Mouse (Mus musculus) CH12.LX (cell line): ENCODE results near the gene Fam240b. TPM values are rescaled to one million over a fixed set of nuclear protein-coding genes. Genes with fewer than 3 reads are reported as not detected.

Experiments used
- DNase-seq: peaks from one replicate; pipeline ENCODE4 v3.0.0-alpha.2; 2013; ENCODE audit errors: extremely low read depth
- H3K27ac ChIP-seq: 2 replicates; pipeline ENCODE4 v1.5.1; 2012; ENCODE audit warnings: low read depth, mild to moderate bottlenecking, control low read depth, moderate library complexity; ENCODE audit not compliant: insufficient read depth
- H3K27me3 ChIP-seq: replicated peaks from 2 replicates; pipeline ENCODE3; 2012; ENCODE audit warnings: inconsistent platforms
- H3K36me3 ChIP-seq, 2 experiments: replicated peaks in 1 of 2; 2 replicates each; pipeline versions ENCODE3 to v1.6.1; 2012; ENCODE audit warnings: inconsistent platforms in 1 of 2, low read length in 1 of 2, mild to moderate bottlenecking in 1 of 2, mixed read lengths in 1 of 2, moderate library complexity in 1 of 2; ENCODE audit not compliant: control insufficient read depth in 1 of 2, insufficient read depth in 1 of 2
- H3K4me1 ChIP-seq, 2 experiments: 2 replicates each; pipeline ENCODE4 v1.6.1; 2012; ENCODE audit warnings: inconsistent platforms in 1 of 2, moderate library complexity in 1 of 2; ENCODE audit not compliant: insufficient read depth in 2 of 2, control insufficient read depth in 1 of 2
- H3K4me2 ChIP-seq: 2 replicates; pipeline ENCODE4 v1.6.1; 2012; ENCODE audit warnings: low read depth, mild to moderate bottlenecking, control low read depth; ENCODE audit not compliant: poor library complexity, insufficient read depth, severe bottlenecking
- H3K4me3 ChIP-seq, 3 experiments: fragments of 150-350 bp in 1 of 3; sonication (generic) in 1 of 3; replicated peaks in 1 of 3; 2 replicates each; pipeline versions ENCODE3 to v1.5.1; 2011 to 2012; ENCODE audit warnings: low read depth in 2 of 3, low read length in 2 of 3, mild to moderate bottlenecking in 2 of 3, moderate library complexity in 2 of 3, control low read depth in 1 of 3, improper control_type of control experiment in 1 of 3, inconsistent platforms in 1 of 3, mixed read lengths in 1 of 3; ENCODE audit not compliant: poor library complexity in 1 of 3
- H3K79me2 ChIP-seq: replicated peaks from 2 replicates; pipeline ENCODE4 v1.6.1; 2012; ENCODE audit warnings: mild to moderate bottlenecking, moderate library complexity; ENCODE audit not compliant: control insufficient read depth, poor library complexity, insufficient read depth, severe bottlenecking; ENCODE audit errors: extremely low read depth
- H3K9ac ChIP-seq: 2 replicates; pipeline ENCODE4 v1.6.1; 2012; ENCODE audit warnings: low read depth, mild to moderate bottlenecking, control low read depth, moderate library complexity; ENCODE audit not compliant: insufficient read depth
- H3K9me3 ChIP-seq: replicated peaks from 2 replicates; pipeline ENCODE3; 2012; ENCODE audit warnings: low read length, inconsistent platforms, mixed read lengths
- BHLHE40 ChIP-seq: IDR thresholded peaks from 2 replicates; pipeline ENCODE4 v1.6.1; 2011; ENCODE audit warnings: mild to moderate bottlenecking, low read depth, low read length, improper control_type of control experiment
- CTCF ChIP-seq, 2 experiments: IDR thresholded peaks in 1 of 2; conservative IDR thresholded peaks in 1 of 2; 2 replicates each; pipeline ENCODE4 v1.5.1; 2011 to 2012; ENCODE audit warnings: low read depth in 2 of 2, low read length in 2 of 2, improper control_type of control experiment in 1 of 2, inconsistent platforms in 1 of 2, mild to moderate bottlenecking in 1 of 2, moderate library complexity in 1 of 2
- E2F4 ChIP-seq: IDR thresholded peaks from 2 replicates; pipeline ENCODE4 v1.6.1; 2011; ENCODE audit warnings: low read depth, low read length, improper control_type of control experiment; ENCODE audit not compliant: insufficient replicate concordance
- ELF1 ChIP-seq: IDR thresholded peaks from 2 replicates; pipeline ENCODE4 v1.6.1; 2014; ENCODE audit warnings: low read depth, mild to moderate bottlenecking, inconsistent platforms, low read length, improper control_type of control experiment
- ETS1 ChIP-seq: conservative IDR thresholded peaks from 2 replicates; pipeline ENCODE4 v1.6.1; 2012; ENCODE audit warnings: low read depth, mild to moderate bottlenecking, inconsistent platforms, low read length, improper control_type of control experiment, moderate library complexity
- HCFC1 ChIP-seq: IDR thresholded peaks from 2 replicates; pipeline ENCODE4 v1.6.1; 2012; ENCODE audit warnings: low read depth, mild to moderate bottlenecking, inconsistent platforms, low read length, improper control_type of control experiment
- JUND ChIP-seq: conservative IDR thresholded peaks from 2 replicates; pipeline ENCODE4 v1.6.1; 2011; ENCODE audit warnings: low read depth, low read length, improper control_type of control experiment
- KAT2A ChIP-seq: IDR thresholded peaks from 2 replicates; pipeline ENCODE4 v1.6.1; 2012; ENCODE audit warnings: low read length, improper control_type of control experiment, inconsistent platforms; ENCODE audit not compliant: insufficient replicate concordance
- MAFK ChIP-seq: IDR thresholded peaks from 2 replicates; pipeline ENCODE4 v1.6.1; 2011; ENCODE audit warnings: low read length, improper control_type of control experiment; ENCODE audit not compliant: insufficient replicate concordance
- MAX ChIP-seq: IDR thresholded peaks from 2 replicates; pipeline ENCODE4 v1.6.1; 2011; ENCODE audit warnings: low read length, improper control_type of control experiment
- MAZ ChIP-seq: IDR thresholded peaks from 2 replicates; pipeline ENCODE4 v1.6.1; 2012; ENCODE audit warnings: low read depth, mild to moderate bottlenecking, inconsistent platforms, low read length, improper control_type of control experiment, moderate library complexity
- MEF2A ChIP-seq: IDR thresholded peaks from 2 replicates; pipeline ENCODE4 v1.6.1; 2014; ENCODE audit warnings: low read depth, mild to moderate bottlenecking, inconsistent platforms, low read length, improper control_type of control experiment, borderline replicate concordance
- MXI1 ChIP-seq: IDR thresholded peaks from 2 replicates; pipeline ENCODE4 v1.6.1; 2011; ENCODE audit warnings: mild to moderate bottlenecking, low read depth, low read length, improper control_type of control experiment
- MYC ChIP-seq: IDR thresholded peaks from 2 replicates; pipeline ENCODE4 v1.6.1; 2011; ENCODE audit warnings: low read depth, mild to moderate bottlenecking, improper control_type of control experiment, low read length
- NELFE ChIP-seq: IDR thresholded peaks from 2 replicates; pipeline ENCODE4 v1.6.1; 2011; ENCODE audit warnings: low read depth, low read length, improper control_type of control experiment
- POLR2A ChIP-seq: IDR thresholded peaks from 2 replicates; pipeline ENCODE4 v1.6.1; 2011; ENCODE audit warnings: low read depth, mild to moderate bottlenecking, improper control_type of control experiment, low read length
- RAD21 ChIP-seq: IDR thresholded peaks from 2 replicates; pipeline ENCODE4 v1.6.1; 2011; ENCODE audit warnings: low read depth, mild to moderate bottlenecking, low read length, improper control_type of control experiment, moderate library complexity
- RCOR1 ChIP-seq: conservative IDR thresholded peaks from 2 replicates; pipeline ENCODE4 v1.6.1; 2012; ENCODE audit warnings: low read depth, mild to moderate bottlenecking, inconsistent platforms, low read length, improper control_type of control experiment
- SIN3A ChIP-seq: IDR thresholded peaks from 2 replicates; pipeline ENCODE4 v1.6.1; 2012; ENCODE audit warnings: low read length, improper control_type of control experiment, inconsistent platforms
- SMC3 ChIP-seq: IDR thresholded peaks from 2 replicates; pipeline ENCODE4 v1.6.1; 2011; ENCODE audit warnings: low read depth, low read length, improper control_type of control experiment
- TBP ChIP-seq: conservative IDR thresholded peaks from 2 replicates; pipeline ENCODE4 v1.6.1; 2011; ENCODE audit warnings: low read depth, low read length, improper control_type of control experiment
- UBTF ChIP-seq: IDR thresholded peaks from 2 replicates; pipeline ENCODE4 v1.6.1; 2012; ENCODE audit warnings: low read depth, mild to moderate bottlenecking, inconsistent platforms, low read length, improper control_type of control experiment, moderate library complexity
- USF1 ChIP-seq: IDR thresholded peaks from 2 replicates; pipeline ENCODE4 v1.6.1; 2014; ENCODE audit warnings: low read depth, mild to moderate bottlenecking, inconsistent platforms, low read length, improper control_type of control experiment
- USF2 ChIP-seq: conservative IDR thresholded peaks from 2 replicates; pipeline ENCODE4 v1.6.1; 2011; ENCODE audit warnings: low read depth, low read length, improper control_type of control experiment
- ZC3H11A ChIP-seq: IDR thresholded peaks from 2 replicates; pipeline ENCODE4 v1.6.1; 2012; ENCODE audit warnings: low read depth, mild to moderate bottlenecking, inconsistent platforms, low read length, improper control_type of control experiment
- ZNF384 ChIP-seq: IDR thresholded peaks from 2 replicates; pipeline ENCODE4 v1.6.1; 2012; ENCODE audit warnings: low read depth, low read length, improper control_type of control experiment, inconsistent platforms
- dilution Hi-C: fragments of 300-500 bp; cut with MboI; formaldehyde crosslinking; loops from 2 replicates; pipeline ENCODE4 v1.14.3; 2020; ENCODE audit warnings: low sequenced_read_pairs; ENCODE audit not compliant: extremely low pct_unique_long_range_greater_than_20kb, extremely low pct_ligation_motif_present
- in situ Hi-C: fragments of 300-500 bp; cut with MboI; formaldehyde crosslinking; loops from 3 replicates; pipeline ENCODE4 v1.14.3; 2019; ENCODE audit warnings: low sequenced_read_pairs, low pct_ligation_motif_present, low pct_unique_long_range_greater_than_20kb, mixed read lengths
- polyA plus RNA-seq: library from polyadenylated mRNA; unstranded; fragments of >175 nt; gene quantifications from 2 replicates; pipeline ENCODE4 v1.2.1, GENCODE M21; 2012; ENCODE audit warnings: low read depth; ENCODE audit not compliant: insufficient read length
- total RNA-seq, 2 experiments: library from RNA; depleted of rRNA; stranded (reverse); fragments of 300-350 nt in 1 of 2; fragments of >200 nt in 1 of 2; gene quantifications; 2 replicates each; pipeline ENCODE4 v1.2.3; 2012 to 2014

Gene Fam240b
- total and polyA plus RNA-seq, 3 experiments, result not detected

- dilution Hi-C loops (no loop called here), in situ Hi-C loops (no loop called here)
- peak; percentile 84 for DNase-seq
- peak within 1 kb of the TSS in 2 of 3 experiments; percentile 39 to 55 for H3K4me3 ChIP-seq
- H3K9me3 ChIP-seq, result no peaks in the 10 kb centered on the region
- no peaks in the 10 kb centered on the region for H3K79me2 ChIP-seq
- H3K4me1 ChIP-seq, result 0 out of 4 replicates have a peak, but pooled peaks cover 0 to 6% of the 10 kb centered on the region in 2 experiments
- H3K4me2 ChIP-seq, result no peak within 1 kb of the TSS
- no peak within 1 kb of the TSS for H3K9ac ChIP-seq
- TF ChIP-seq HCFC1 (no peak), RAD21 (no peak), CTCF (conservative IDR thresholded peaks at IDR 0.05 in 1 of 2, IDR thresholded peaks at IDR 0.05 in 1 of 2; ENCODE audit: low read depth in 2 of 2, low read length in 2 of 2) (peak in 1 of 2 experiments; percentile 17; a peak in 1 of 4 replicates), USF2 (peak; percentile 56), RCOR1 (no peak), TBP (no peak), E2F4 (no peak), KAT2A (no peak), MXI1 (no peak), ELF1 (no peak), MYC (no peak), ETS1 (no peak), SIN3A (no peak), POLR2A (no peak), NELFE (no peak), MAFK (no peak), MAX (peak; percentile 75; the same call in 1 of the 2 replicates), MAZ (no peak), JUND (no peak), USF1 (peak; percentile 68), MEF2A (no peak), SMC3 (no peak), UBTF (no peak), ZNF384 (no peak), ZC3H11A (no peak), BHLHE40 (no peak)
- no peaks in the 10 kb centered on the region for H3K27me3 ChIP-seq
- no peaks in the 10 kb centered on the region for H3K36me3 ChIP-seq
- H3K27ac ChIP-seq, result no peak within 1 kb of the TSS
These were observed 65.3 kb downstream of the Fam240b start, which contains the start of gene Cdk20 for GRCm38 (mm10) chr13:64432017-64432995. TSS of gene Cdk20 (plus strand) at chr13:64432314.

Other genes starting within 250 kb of the Fam240b start
- gene Cdc14b, start 222.5 kb downstream of the Fam240b start, total RNA-seq (2012; rRNA removed), result 2.9 and 5.5 TPM in 2 replicates
- 2.7 and 3.8 TPM in 2 replicates for gene Cdc14b, start 222.5 kb downstream of the Fam240b start, total RNA-seq (2014; rRNA removed)
- gene Cdc14b, start 222.5 kb downstream of the Fam240b start, polyA plus RNA-seq, result 4.6 and 4.8 TPM in 2 replicates
- 9.1 and 12.2 TPM in 2 replicates for gene Aaed1, start 185.1 kb downstream of the Fam240b start, total RNA-seq (2012; rRNA removed)
- gene Aaed1, start 185.1 kb downstream of the Fam240b start, total RNA-seq (2014; rRNA removed), result 19.3 and 22.1 TPM in 2 replicates
- gene Aaed1, start 185.1 kb downstream of the Fam240b start, polyA plus RNA-seq, result 8.2 and 8.3 TPM in 2 replicates
- gene Ctsl, start 126.9 kb downstream of the Fam240b start, total RNA-seq (2012; rRNA removed), result 0.89 and 1.8 TPM in 2 replicates
- gene Ctsl, start 126.9 kb downstream of the Fam240b start, total RNA-seq (2014; rRNA removed), result 4.6 and 5.7 TPM in 2 replicates
- 6.5 and 8.1 TPM in 2 replicates for gene Ctsl, start 126.9 kb downstream of the Fam240b start, polyA plus RNA-seq
- gene Cdk20, start 65.5 kb downstream of the Fam240b start, total RNA-seq (2012; rRNA removed), result 0.21 and 0.29 TPM in 2 replicates
- 1.2 and 1.5 TPM in 2 replicates for gene Cdk20, start 65.5 kb downstream of the Fam240b start, total RNA-seq (2014; rRNA removed)
- 1.5 and 2.2 TPM in 2 replicates for gene Cdk20, start 65.5 kb downstream of the Fam240b start, polyA plus RNA-seq